Mouse (Mus musculus): ENCODE measurements at regions not wholly inside any gene's neighbourhood (a gene's known extent, or its start where the extent isn't known, plus 50 kb on each side); places are given as distances from the start of the nearest gene placed in this dataset.
A peak's percentile ranks its signal among the peaks of the same experiment; 100 is the strongest.

- no peak for TF ChIP-seq CTCF (IDR thresholded peaks at IDR 0.05; ENCODE audit: low read depth, low read length)
- TF ChIP-seq POLR2A (IDR thresholded peaks at IDR 0.05; ENCODE audit: insufficient read depth, low read length), result no peak
- peak; percentile 86 for TF ChIP-seq EP300 (IDR thresholded peaks at IDR 0.05; ENCODE audit: insufficient read depth, low read depth, low read length)
These were observed 83.1 kb upstream of the Tbx3 start for GRCm38 (mm10) chr5:119587239-119587811.

All from ES-Bruce4 (cell line).